Mouse (Mus musculus) lung, embryonic 16.5 days (tissue): ENCODE measurements at regions not wholly inside any gene's neighbourhood (a gene's known extent, or its start where the extent isn't known, plus 50 kb on each side); places are given as distances from the start of the nearest gene placed in this dataset.

Experiments
- ATAC-seq: fragments of 200-750 bp; cut with Nextera tagmentation; 2 replicates; pipeline ENCODE4 v1.8.0; 2017; ENCODE audit warnings: low read depth, mild to moderate bottlenecking, moderate library complexity
- H3K27ac ChIP-seq: fragments of 300-500 bp; sonication (generic); 2 replicates; pipeline ENCODE4 v1.5.1; 2014; ENCODE audit warnings: mild to moderate bottlenecking, control low read depth, low read length
- H3K27me3 ChIP-seq: fragments of 300-500 bp; sonication (generic); 2 replicates; pipeline ENCODE4 v1.6.1; 2014; ENCODE audit warnings: low read depth, low read length, mixed read lengths; ENCODE audit not compliant: control insufficient read depth, insufficient read depth
- H3K36me3 ChIP-seq: fragments of 300-500 bp; sonication (generic); 2 replicates; pipeline ENCODE4 v1.6.1; 2014; ENCODE audit warnings: low read length; ENCODE audit not compliant: control insufficient read depth, insufficient read depth
- H3K4me1 ChIP-seq: fragments of 300-500 bp; sonication (generic); replicated peaks from 2 replicates; pipeline ENCODE4 v1.6.1; 2014; ENCODE audit warnings: low read length, mixed read lengths; ENCODE audit not compliant: control insufficient read depth, insufficient read depth
- H3K4me2 ChIP-seq: fragments of 300-500 bp; sonication (generic); 2 replicates; pipeline ENCODE4 v1.6.1; 2014; ENCODE audit warnings: low read depth, low read length, control low read depth
- H3K4me3 ChIP-seq: fragments of 300-500 bp; sonication (generic); 2 replicates; pipeline ENCODE4 v1.5.1; 2014; ENCODE audit warnings: mild to moderate bottlenecking, low read length, control low read depth
- H3K9ac ChIP-seq: fragments of 300-500 bp; sonication (generic); 2 replicates; pipeline ENCODE4 v1.6.1; 2014; ENCODE audit warnings: low read length, control low read depth
- H3K9me3 ChIP-seq: fragments of 300-500 bp; sonication (generic); 2 replicates; pipeline ENCODE4 v1.6.1; 2016; ENCODE audit warnings: low read length; ENCODE audit not compliant: control insufficient read depth
- WGBS: fragments of 180-500 bp; shearing (Covaris S2); extraction: QIAGEN DNeasy Blood & Tissue Kit; methylation state at CpG from one replicate; pipeline ENCODE4 v1.1.7; 2014; 5-methylcytosine and 5-hydroxymethylcytosine counted together

DNA sequence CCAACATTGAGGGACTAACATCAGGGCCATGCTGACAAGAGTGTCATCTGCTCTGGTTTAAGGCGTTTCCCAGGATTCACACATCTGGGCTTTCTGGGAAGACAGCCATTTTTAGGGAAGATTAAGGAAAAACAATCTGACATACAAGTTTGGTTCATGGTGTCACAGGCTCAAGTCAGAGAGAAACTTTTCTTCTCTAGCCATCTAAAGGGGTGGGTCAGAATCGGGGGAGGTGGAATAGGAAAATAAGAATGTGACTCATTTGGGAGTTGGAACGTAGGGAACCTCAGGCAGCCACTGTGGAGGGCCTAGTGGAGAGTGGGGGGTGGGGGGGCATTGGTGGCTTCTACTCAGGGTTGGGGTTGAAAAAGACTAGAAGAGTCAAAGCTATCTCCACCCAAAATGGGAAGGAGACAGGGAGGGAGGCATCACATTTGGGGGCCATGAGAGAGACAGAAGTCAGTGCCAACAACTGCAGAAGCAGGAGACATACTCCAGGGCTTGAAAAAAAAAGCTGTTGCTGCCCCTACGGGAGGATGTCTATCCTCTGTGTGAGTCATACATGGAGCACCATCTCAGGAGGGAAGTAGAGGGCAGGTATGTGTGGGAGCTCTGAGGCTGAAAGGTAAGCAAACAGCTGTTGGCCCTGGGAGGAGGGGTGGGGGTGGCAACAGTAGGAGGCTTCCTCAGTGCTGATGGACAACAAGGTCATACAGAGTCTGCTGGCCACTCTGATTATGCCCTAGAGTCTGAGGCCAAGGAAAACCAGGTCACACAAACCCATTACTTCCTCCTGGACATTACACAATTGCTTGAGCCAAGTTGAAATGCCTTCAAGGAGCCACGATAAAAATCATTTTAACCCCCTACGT is 128.2 kb downstream of the Snx18 start:
- Histone ChIP-seq H3K27me3 (no peaks in the 10 kb centered on the region), H3K9ac (no peak overlapping the region), H3K4me2 (no peak overlapping the region), H3K4me1 (peaks cover 12% of the 10 kb centered on the region), H3K36me3 (no peaks in the 10 kb centered on the region), H3K27ac (no peak overlapping the region), H3K9me3 (peaks cover 3% of the 10 kb centered on the region; the same call in 1 of the 2 replicates), H3K4me3 (no peak overlapping the region)
- peak; percentile 32; the same call in 1 of the 2 replicates for ATAC-seq
- WGBS, result 51% methylated on average over 6 of the region's 6 CpGs

DNA sequence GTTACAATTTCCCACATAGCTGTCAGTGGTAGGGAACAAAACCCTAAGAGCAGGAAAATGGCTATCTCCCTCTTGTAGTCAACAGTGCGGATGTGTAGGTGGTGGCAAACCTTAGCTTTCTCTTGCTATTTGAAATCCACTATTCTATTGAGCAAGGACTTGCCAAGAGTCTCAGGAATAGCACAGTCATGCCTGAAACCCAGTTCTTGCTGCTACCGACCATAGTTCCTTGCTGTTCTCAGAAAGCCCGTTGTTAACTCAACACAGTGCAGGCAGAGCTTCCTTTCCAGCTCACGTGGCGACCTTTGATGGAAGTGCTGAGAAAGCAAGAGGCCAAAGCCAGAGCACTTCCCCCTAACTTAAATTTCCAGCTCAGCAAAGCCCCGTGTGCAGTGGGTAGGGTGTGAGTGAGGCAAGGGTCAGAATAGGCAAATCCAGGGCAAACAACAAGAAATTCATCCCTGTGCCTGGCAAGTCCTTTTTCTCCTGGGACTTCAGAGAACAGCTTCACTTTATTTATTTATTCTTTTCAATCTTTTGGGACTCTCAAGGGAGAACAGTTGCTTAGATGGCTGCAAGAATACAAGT is 131.9 kb downstream of the Snx18 start:
- H3K27me3 ChIP-seq, result no peaks in the 10 kb centered on the region
- H3K36me3 ChIP-seq, result no peaks in the 10 kb centered on the region
- H3K4me2 ChIP-seq, result no peak overlapping the region
- H3K4me1 ChIP-seq, result peaks cover 15% of the 10 kb centered on the region
- ATAC-seq, result no peak
- H3K9ac ChIP-seq, result no peak overlapping the region
- 61% methylated on average over 6 of the region's 6 CpGs for WGBS
- peaks cover 3% of the 10 kb centered on the region; the same call in 1 of the 2 replicates for H3K9me3 ChIP-seq
- no peak overlapping the region for H3K27ac ChIP-seq
- H3K4me3 ChIP-seq, result no peak overlapping the region

DNA sequence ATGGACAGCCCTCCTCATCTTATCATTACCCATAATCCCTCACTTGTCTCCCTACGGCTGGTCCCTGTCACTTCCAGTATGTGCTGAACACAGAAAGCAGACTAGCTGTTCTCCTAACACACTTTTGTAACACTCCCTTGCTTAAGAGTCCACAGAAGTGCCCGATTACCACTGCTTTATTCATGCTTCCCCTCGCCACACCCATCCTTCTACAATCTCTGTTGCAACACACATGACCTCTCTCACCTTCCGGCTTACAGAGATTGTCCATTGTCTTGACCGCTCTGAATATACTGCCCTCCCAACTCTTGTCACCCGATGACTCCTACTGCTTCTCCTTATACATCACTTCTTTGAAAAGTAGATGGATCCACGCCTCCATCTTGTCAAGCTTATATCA is 132.9 kb downstream of the Snx18 start:
- WGBS, result 81% methylated on average over 7 of the region's 7 CpGs
- ATAC-seq, result no peak

DNA sequence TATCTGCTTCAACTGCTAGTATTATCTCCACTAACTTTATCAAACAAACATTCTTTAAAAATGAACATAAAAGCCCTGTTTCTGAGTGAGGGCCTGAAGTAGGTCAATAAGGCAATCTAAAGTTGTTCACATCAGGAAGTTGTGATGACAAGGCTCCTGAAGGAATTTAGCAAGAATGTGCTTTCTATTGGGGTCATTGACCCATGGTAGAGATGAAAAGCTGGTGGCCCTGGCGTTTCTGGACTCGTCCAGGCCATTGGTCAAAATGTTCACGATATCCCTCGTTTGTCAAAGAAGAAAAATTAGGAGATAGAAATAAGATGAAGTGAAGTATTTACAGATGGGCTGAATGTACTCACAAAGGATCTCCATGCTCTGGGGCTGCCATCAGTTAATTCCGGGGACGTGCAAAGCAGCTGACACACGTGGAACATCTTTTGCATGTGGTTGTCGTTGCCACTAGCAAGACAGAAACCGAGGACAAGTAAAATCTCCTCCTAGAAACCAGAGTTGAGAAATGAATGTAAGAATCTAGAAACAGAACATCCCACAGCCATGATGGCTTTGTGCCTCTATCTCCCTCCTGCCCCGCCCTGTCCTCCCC is 134.1 kb downstream of the Snx18 start:
- peaks cover 6% of the 10 kb centered on the region for H3K4me1 ChIP-seq
- H3K4me2 ChIP-seq, result no peak overlapping the region
- peaks cover 3% of the 10 kb centered on the region; the same call in 1 of the 2 replicates for H3K9me3 ChIP-seq
- H3K9ac ChIP-seq, result no peak overlapping the region
- no peaks in the 10 kb centered on the region for H3K27me3 ChIP-seq
- H3K4me3 ChIP-seq, result no peak overlapping the region
- 24% methylated on average over 10 of the region's 10 CpGs for WGBS
- ATAC-seq, result peak; percentile 62
- no peak overlapping the region for H3K27ac ChIP-seq
- H3K36me3 ChIP-seq, result no peaks in the 10 kb centered on the region

More for the DNA sequence above, 132.9 kb downstream of the Snx18 start:
- no peak overlapping the region for H3K27ac ChIP-seq
- no peak overlapping the region for H3K4me3 ChIP-seq
- H3K4me1 ChIP-seq, result peaks cover 11% of the 10 kb centered on the region
- no peak overlapping the region for H3K9ac ChIP-seq
- H3K27me3 ChIP-seq, result no peaks in the 10 kb centered on the region
- no peaks in the 10 kb centered on the region for H3K36me3 ChIP-seq
- peaks cover 3% of the 10 kb centered on the region; the same call in 1 of the 2 replicates for H3K9me3 ChIP-seq
- H3K4me2 ChIP-seq, result no peak overlapping the region

DNA sequence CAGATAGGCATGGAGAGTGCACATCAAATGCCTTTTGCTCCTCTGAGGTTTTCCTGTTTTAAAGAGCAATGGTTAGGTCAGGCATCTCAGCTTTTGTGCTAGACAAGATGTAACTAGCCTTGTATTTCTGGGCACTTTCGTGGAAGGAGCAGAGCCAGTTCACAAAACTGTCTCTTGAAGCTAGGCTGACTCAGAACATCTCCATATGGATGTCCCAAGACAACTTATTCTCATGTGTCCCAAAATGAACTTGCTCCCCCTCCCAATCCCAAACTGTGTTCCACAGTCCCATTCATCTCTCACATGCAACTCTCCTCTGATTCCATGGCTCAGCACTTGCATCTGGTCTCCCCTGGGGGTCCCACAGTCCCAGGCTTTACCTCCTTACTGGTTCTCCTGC is 135.5 kb downstream of the Snx18 start:
- peaks cover 6% of the 10 kb centered on the region for H3K4me1 ChIP-seq
- ATAC-seq, result no peak
- no peaks in the 10 kb centered on the region for H3K27me3 ChIP-seq
- 81% methylated on average over 1 of the region's 1 CpGs for WGBS
- H3K9me3 ChIP-seq, result no peaks in the 10 kb centered on the region
- H3K27ac ChIP-seq, result no peak overlapping the region
- H3K4me3 ChIP-seq, result no peak overlapping the region
- no peak overlapping the region for H3K9ac ChIP-seq
- H3K36me3 ChIP-seq, result no peaks in the 10 kb centered on the region
- no peak overlapping the region for H3K4me2 ChIP-seq

DNA sequence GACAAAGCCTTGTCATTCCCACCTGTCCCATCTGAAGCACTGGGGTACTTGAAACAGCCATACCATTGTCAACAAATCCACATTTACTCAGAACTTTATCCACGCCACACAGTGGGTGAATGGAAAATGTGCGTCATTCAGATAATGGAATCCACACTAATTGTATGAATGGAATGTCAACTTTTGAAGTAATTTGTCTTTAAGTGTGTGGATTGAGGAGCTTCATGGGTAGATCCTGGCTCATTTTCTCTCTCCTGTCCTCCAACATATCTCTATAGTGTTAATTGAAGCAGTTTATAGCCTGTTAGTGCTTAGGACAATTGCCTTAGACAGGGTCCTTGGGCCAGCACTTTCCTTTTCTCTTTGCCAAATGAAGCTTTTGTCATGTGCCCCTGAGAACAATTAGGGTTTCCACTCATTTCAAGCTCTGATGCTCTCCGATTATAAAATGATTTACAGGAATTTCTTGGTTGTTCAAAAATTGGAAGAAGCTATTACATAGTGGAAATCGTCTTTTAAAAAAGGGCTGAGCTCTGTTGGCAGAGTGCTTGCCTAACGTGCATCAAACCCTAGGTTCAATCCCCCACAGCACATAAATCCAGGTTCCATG is 140.4 kb downstream of the Snx18 start:
- Histone ChIP-seq H3K36me3 (no peaks in the 10 kb centered on the region), H3K4me2 (no peak overlapping the region), H3K9ac (no peak overlapping the region), H3K9me3 (no peaks in the 10 kb centered on the region), H3K27me3 (no peaks in the 10 kb centered on the region), H3K27ac (no peak overlapping the region), H3K4me1 (no peaks in the 10 kb centered on the region), H3K4me3 (no peak overlapping the region)
- ATAC-seq, result no peak
- 69% methylated on average over 5 of the region's 5 CpGs for WGBS

DNA sequence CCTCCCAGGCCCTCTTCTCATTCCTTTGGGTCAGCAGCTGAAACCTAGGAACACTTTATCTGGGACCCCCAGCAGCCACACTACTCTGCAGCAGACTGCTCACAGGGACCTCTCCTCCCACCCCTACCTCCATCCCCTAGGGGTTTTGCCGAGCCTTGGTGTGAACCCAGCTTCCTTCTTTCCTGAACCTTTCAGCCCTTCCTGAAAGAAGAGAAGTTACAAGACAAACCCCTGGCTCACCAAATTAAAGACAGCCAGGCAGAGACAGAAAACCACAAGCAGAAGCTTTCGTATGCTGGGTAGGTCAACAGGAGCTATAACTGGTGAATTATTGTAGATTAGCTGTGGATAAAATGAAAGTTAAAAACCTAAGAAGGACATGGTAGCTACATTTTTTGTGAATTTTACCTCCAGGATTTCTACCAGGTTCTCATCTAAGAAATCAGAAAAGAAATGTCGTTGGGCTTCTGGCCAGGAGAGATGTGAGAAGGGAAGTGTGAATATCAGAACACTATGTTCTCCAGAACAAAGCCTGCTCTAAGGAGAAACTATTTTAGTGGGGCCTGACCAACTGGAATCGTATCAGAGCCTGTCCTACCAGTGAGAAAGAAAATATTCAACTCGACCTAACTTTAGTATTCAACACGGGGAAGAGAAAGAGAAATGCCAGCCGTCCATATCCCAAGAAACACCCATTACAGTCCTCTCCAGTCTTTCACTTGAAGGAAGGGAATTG is 147.4 kb downstream of the Snx18 start:
- no peak for ATAC-seq
- no peak overlapping the region for H3K4me3 ChIP-seq
- no peaks in the 10 kb centered on the region for H3K27me3 ChIP-seq
- H3K4me2 ChIP-seq, result no peak overlapping the region
- 64% methylated on average over 7 of the region's 7 CpGs for WGBS
- H3K4me1 ChIP-seq, result no peaks in the 10 kb centered on the region
- H3K9me3 ChIP-seq, result no peaks in the 10 kb centered on the region
- no peaks in the 10 kb centered on the region for H3K36me3 ChIP-seq
- no peak overlapping the region for H3K9ac ChIP-seq
- H3K27ac ChIP-seq, result no peak overlapping the region

DNA sequence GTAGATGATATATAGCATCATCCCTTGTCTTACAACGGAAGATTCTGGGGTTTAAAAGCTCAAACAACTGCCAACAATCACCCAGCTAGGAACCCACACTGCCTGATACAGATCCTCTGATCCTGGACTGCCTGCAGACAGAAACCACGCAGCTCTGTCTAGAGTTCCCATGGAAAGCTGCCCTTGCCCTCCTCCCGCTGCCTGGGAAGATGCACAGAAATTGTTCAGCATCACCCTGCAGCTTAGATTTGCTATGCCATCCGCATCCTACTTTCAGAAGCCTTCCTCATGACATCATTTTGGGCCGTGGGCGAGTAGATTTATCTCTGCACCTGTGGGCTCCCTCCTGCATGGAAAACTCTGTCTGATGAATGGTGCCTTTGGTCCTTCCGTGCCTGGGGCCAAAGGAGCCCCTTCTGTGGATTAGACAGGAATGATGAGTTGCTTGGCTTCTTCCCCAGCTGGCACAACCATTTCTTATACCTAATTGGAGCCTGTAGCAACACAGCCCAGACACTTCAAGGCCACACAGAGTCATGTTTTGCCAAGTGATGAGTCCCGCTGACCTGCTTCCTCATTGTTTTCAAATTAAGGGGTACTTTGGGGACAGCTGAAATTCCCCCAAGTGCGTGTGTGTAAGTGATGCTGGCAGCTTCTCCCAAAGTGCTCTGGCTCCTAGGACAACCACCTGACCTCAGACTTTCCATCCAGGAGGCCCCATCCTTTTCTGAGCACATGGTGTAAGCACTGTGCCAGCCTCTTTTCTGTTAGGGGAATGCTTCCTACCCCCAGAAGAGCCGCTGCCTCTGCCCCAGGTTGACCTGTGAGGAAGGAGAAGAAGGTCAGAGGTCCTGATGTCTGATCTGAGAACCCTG is 153.9 kb downstream of the Snx18 start:
- Histone ChIP-seq H3K27me3 (no peaks in the 10 kb centered on the region), H3K4me3 (no peak overlapping the region), H3K4me2 (no peak overlapping the region), H3K9ac (no peak overlapping the region), H3K4me1 (no peaks in the 10 kb centered on the region), H3K36me3 (no peaks in the 10 kb centered on the region), H3K9me3 (no peaks in the 10 kb centered on the region), H3K27ac (no peak overlapping the region)
- ATAC-seq, result no peak
- 56% methylated on average over 10 of the region's 10 CpGs for WGBS
